Comparison of ENCODE assay signal across 12 mouse cellular contexts in genomic region chr2:101822785-101823184, GRCm38 (mm10).
DNase-seq lines count a peak whose midpoint lies in the region; ATAC-seq and TF ChIP-seq lines count a peak whose summit lies in the region.
"Had no signal": no experiment of that assay in that cellular context is flagged by ENCODE, and none has a peak within 500 bp of the region (broad histone marks: within the 10 kb centered on the region; RNA-seq: fewer than 3 reads in every experiment).

No protein-coding gene starts in this region.

- H3K4me2 ChIP-seq in embryonic facial prominence, embryonic 12.5 days (replicated peaks) = no peak overlapping the region
- H3K4me2 ChIP-seq: forebrain, embryonic 15.5 days; liver, embryonic 13.5 days had no signal

- TF ChIP-seq CTCF in E14TG2a.4 (conservative IDR thresholded peaks at IDR 0.05; ENCODE audit: low read length) = no peak

- no peak overlapping the region for H3K4me3 ChIP-seq in embryonic facial prominence, embryonic 12.5 days
- H3K4me3 ChIP-seq in embryonic facial prominence, embryonic 10.5 days = no peak overlapping the region
- H3K4me3 ChIP-seq in E14TG2a.4 (replicated peaks; ENCODE audit: low read length) = 0 out of 2 replicates have a peak overlapping the region, but pooled peaks have one; percentile 23
- H3K4me3 ChIP-seq: forebrain, embryonic 15.5 days; liver, embryonic 13.5 days had no signal

- intact Hi-C loops in left cerebral cortex, postnatal 36 days (cut with DNase I) = no loop called here

- no peaks in the 10 kb centered on the region for H3K27me3 ChIP-seq in embryonic facial prominence, embryonic 12.5 days
- H3K27me3 ChIP-seq in embryonic facial prominence, embryonic 10.5 days (replicated peaks; ENCODE audit: low read depth, poor library complexity, severe bottlenecking) = no peaks in the 10 kb centered on the region
- H3K27me3 ChIP-seq in E14TG2a.4 (ENCODE audit: insufficient read depth, low read length) = peaks cover 7% of the 10 kb centered on the region; the same call in 1 of the 2 replicates
- H3K27me3 ChIP-seq: forebrain, embryonic 15.5 days; liver, embryonic 13.5 days had no signal

- H3K27ac ChIP-seq in embryonic facial prominence, embryonic 12.5 days = 0 out of 2 replicates have a peak overlapping the region, but pooled peaks have one; percentile 3
- no peak overlapping the region; the same call in 1 of the 2 replicates for H3K27ac ChIP-seq in embryonic facial prominence, embryonic 10.5 days (replicated peaks)
- H3K27ac ChIP-seq: forebrain, embryonic 15.5 days; liver, embryonic 13.5 days had no signal

- ATAC-seq in embryonic facial prominence, embryonic 12.5 days (ENCODE audit: insufficient number of reproducible peaks, insufficient read depth, low FRiP score, low TSS enrichment) = no peak
- no peak for ATAC-seq in frontal cortex, adult (ENCODE audit: low TSS enrichment)
- ATAC-seq: forebrain, embryonic 15.5 days; intestine, embryonic 16.5 days had no signal

- H3K4me1 ChIP-seq in embryonic facial prominence, embryonic 12.5 days = 0 out of 2 replicates have a peak, but pooled peaks cover 6% of the 10 kb centered on the region
- peaks cover 11% of the 10 kb centered on the region; the same call in 1 of the 2 replicates for H3K4me1 ChIP-seq in embryonic facial prominence, embryonic 10.5 days
- H3K4me1 ChIP-seq in E14TG2a.4 (replicated peaks; ENCODE audit: low read depth, low read length) = peaks cover 29% of the 10 kb centered on the region
- H3K4me1 ChIP-seq: forebrain, embryonic 15.5 days had no signal

- DNase-seq in embryonic facial prominence, embryonic 10.5 days (ENCODE audit: low spot score) = no peak
- DNase-seq in heart, adult 8-10 months (ENCODE audit: low spot score) = peak; percentile 53
- DNase-seq in kidney, adult 18-20 months = peak; percentile 38
- no peak for DNase-seq in thymus, postnatal 25 days
- DNase-seq in left cerebral cortex, postnatal 36 days (ENCODE audit: low spot score in 2 of 2) = no peak
- DNase-seq: cerebellum, postnatal 25 days; liver, embryonic 13.5 days had no signal

- H3K9ac ChIP-seq in embryonic facial prominence, embryonic 12.5 days = no peak overlapping the region
- H3K9ac ChIP-seq: forebrain, embryonic 15.5 days; liver, embryonic 13.5 days had no signal

- H3K36me3 ChIP-seq in embryonic facial prominence, embryonic 12.5 days = no peaks in the 10 kb centered on the region
- no peaks in the 10 kb centered on the region for H3K36me3 ChIP-seq in embryonic facial prominence, embryonic 10.5 days (replicated peaks)
- H3K36me3 ChIP-seq in E14TG2a.4 (ENCODE audit: insufficient read depth, low read length) = no peaks in the 10 kb centered on the region
- H3K36me3 ChIP-seq: forebrain, embryonic 15.5 days; liver, embryonic 13.5 days had no signal

- no peaks in the 10 kb centered on the region for H3K9me3 ChIP-seq in embryonic facial prominence, embryonic 12.5 days
- no peaks in the 10 kb centered on the region for H3K9me3 ChIP-seq in embryonic facial prominence, embryonic 10.5 days
- no peaks in the 10 kb centered on the region for H3K9me3 ChIP-seq in E14TG2a.4 (ENCODE audit: low read length)
- H3K9me3 ChIP-seq: forebrain, embryonic 15.5 days; liver, embryonic 13.5 days had no signal

- 81% methylated on average over 13 of the region's 13 CpGs for WGBS in embryonic facial prominence, embryonic 12.5 days
- 80% methylated on average over 13 of the region's 13 CpGs for WGBS in embryonic facial prominence, embryonic 10.5 days

Comparison
In these comparisons a context has a peak if more than half of its experiments do, and no peak if none do; other contexts are left out.
1. DNase-seq: peak in heart, adult 8-10 months (single experiment) and kidney, adult 18-20 months (single experiment); none in embryonic facial prominence, embryonic 10.5 days (single experiment), thymus, postnatal 25 days (single experiment) and left cerebral cortex, postnatal 36 days (0 of 2).